Mouse (Mus musculus): ENCODE measurements around the gene Sorbs1. TPM values are rescaled to one million over a fixed set of nuclear protein-coding genes. Genes with fewer than 3 reads are reported as not detected.

The Sorbs1 gene
- polyA plus RNA-seq, 1 experiment from 2014 or later, result 84.6 TPM

GRCm38 (mm10) chr19:40297078-40297797 lies 216.3 kb downstream of the Sorbs1 start:
- Histone ChIP-seq H3K4me3 (ENCODE audit: low read depth, low read length) (no peak overlapping the region), H3K36me3 (ENCODE audit: control insufficient read depth, insufficient read depth, low read length) (no peaks in the 10 kb centered on the region; the same call in 1 of the 2 replicates), H3K4me2 (ENCODE audit: low read length) (no peak overlapping the region), H3K9me3 (replicated peaks; ENCODE audit: control insufficient read depth, low read length, poor library complexity, severe bottlenecking) (no peaks in the 10 kb centered on the region), H3K27ac (ENCODE audit: low read length) (no peak overlapping the region), H3K27me3 (ENCODE audit: control insufficient read depth, insufficient read depth, low read depth, low read length) (no peaks in the 10 kb centered on the region), H3K9ac (ENCODE audit: low read depth, low read length) (no peak overlapping the region), H3K4me1 (ENCODE audit: control insufficient read depth, insufficient read depth, low read length) (no peaks in the 10 kb centered on the region)
- 85% methylated on average over 7 of the region's 7 CpGs for WGBS
- no peak for ATAC-seq

- ATAC-seq, result no peak
- Histone ChIP-seq H3K9me3 (replicated peaks; ENCODE audit: control insufficient read depth, low read length, poor library complexity, severe bottlenecking) (no peaks in the 10 kb centered on the region), H3K27ac (ENCODE audit: low read length) (no peak overlapping the region), H3K4me3 (ENCODE audit: low read depth, low read length) (no peak overlapping the region), H3K4me2 (ENCODE audit: low read length) (no peak overlapping the region), H3K4me1 (ENCODE audit: control insufficient read depth, insufficient read depth, low read length) (no peaks in the 10 kb centered on the region), H3K36me3 (ENCODE audit: control insufficient read depth, insufficient read depth, low read length) (peaks cover 3% of the 10 kb centered on the region), H3K27me3 (ENCODE audit: control insufficient read depth, insufficient read depth, low read depth, low read length) (no peaks in the 10 kb centered on the region), H3K9ac (ENCODE audit: low read depth, low read length) (no peak overlapping the region)
- 63% methylated on average over 1 of the region's 1 CpGs for WGBS
These were observed 219.3 kb downstream of the Sorbs1 start for GRCm38 (mm10) chr19:40294231-40294630.

GRCm38 (mm10) chr19:40293791-40294190 lies 219.8 kb downstream of the Sorbs1 start:
- no peaks in the 10 kb centered on the region for H3K9me3 ChIP-seq (replicated peaks; ENCODE audit: control insufficient read depth, low read length, poor library complexity, severe bottlenecking)
- no peak overlapping the region for H3K4me3 ChIP-seq (ENCODE audit: low read depth, low read length)
- no peak overlapping the region for H3K27ac ChIP-seq (ENCODE audit: low read length)
- H3K36me3 ChIP-seq (ENCODE audit: control insufficient read depth, insufficient read depth, low read length), result peaks cover 3% of the 10 kb centered on the region; the same call in 1 of the 2 replicates
- WGBS, result 95% methylated on average over 6 of the region's 6 CpGs
- H3K4me1 ChIP-seq (ENCODE audit: control insufficient read depth, insufficient read depth, low read length), result no peaks in the 10 kb centered on the region
- no peaks in the 10 kb centered on the region for H3K27me3 ChIP-seq (ENCODE audit: control insufficient read depth, insufficient read depth, low read depth, low read length)
- no peak overlapping the region for H3K9ac ChIP-seq (ENCODE audit: low read depth, low read length)
- no peak for ATAC-seq
- no peak overlapping the region for H3K4me2 ChIP-seq (ENCODE audit: low read length)

GRCm38 (mm10) chr19:40290099-40290724 lies 223.4 kb downstream of the Sorbs1 start:
- WGBS, result 93% methylated on average over 6 of the region's 6 CpGs
- Histone ChIP-seq H3K27ac (ENCODE audit: low read length) (no peak overlapping the region), H3K9ac (ENCODE audit: low read depth, low read length) (no peak overlapping the region), H3K9me3 (replicated peaks; ENCODE audit: control insufficient read depth, low read length, poor library complexity, severe bottlenecking) (no peaks in the 10 kb centered on the region), H3K4me1 (ENCODE audit: control insufficient read depth, insufficient read depth, low read length) (no peaks in the 10 kb centered on the region), H3K27me3 (ENCODE audit: control insufficient read depth, insufficient read depth, low read depth, low read length) (no peaks in the 10 kb centered on the region), H3K4me3 (ENCODE audit: low read depth, low read length) (no peak overlapping the region), H3K4me2 (ENCODE audit: low read length) (no peak overlapping the region), H3K36me3 (ENCODE audit: control insufficient read depth, insufficient read depth, low read length) (peaks cover 3% of the 10 kb centered on the region; the same call in 1 of the 2 replicates)
- ATAC-seq, result no peak

GRCm38 (mm10) chr19:40288415-40288814 lies 225.2 kb downstream of the Sorbs1 start:
- no peak overlapping the region for H3K27ac ChIP-seq (ENCODE audit: low read length)
- no peaks in the 10 kb centered on the region for H3K4me1 ChIP-seq (ENCODE audit: control insufficient read depth, insufficient read depth, low read length)
- WGBS, result 94% methylated on average over 9 of the region's 9 CpGs
- peaks cover 3% of the 10 kb centered on the region; the same call in 1 of the 2 replicates for H3K36me3 ChIP-seq (ENCODE audit: control insufficient read depth, insufficient read depth, low read length)
- no peaks in the 10 kb centered on the region for H3K27me3 ChIP-seq (ENCODE audit: control insufficient read depth, insufficient read depth, low read depth, low read length)
- H3K4me2 ChIP-seq (ENCODE audit: low read length), result no peak overlapping the region
- H3K4me3 ChIP-seq (ENCODE audit: low read depth, low read length), result no peak overlapping the region
- no peaks in the 10 kb centered on the region for H3K9me3 ChIP-seq (replicated peaks; ENCODE audit: control insufficient read depth, low read length, poor library complexity, severe bottlenecking)
- H3K9ac ChIP-seq (ENCODE audit: low read depth, low read length), result no peak overlapping the region
- no peak for ATAC-seq

GRCm38 (mm10) chr19:40284704-40285103 lies 228.9 kb downstream of the Sorbs1 start:
- H3K4me1 ChIP-seq (ENCODE audit: control insufficient read depth, insufficient read depth, low read length), result no peaks in the 10 kb centered on the region
- WGBS, result 96% methylated on average over 2 of the region's 2 CpGs
- ATAC-seq, result no peak

GRCm38 (mm10) chr19:40283415-40283814 lies 230.2 kb downstream of the Sorbs1 start:
- H3K9ac ChIP-seq (ENCODE audit: low read depth, low read length), result no peak overlapping the region
- 73% methylated on average over 2 of the region's 2 CpGs for WGBS
- H3K27me3 ChIP-seq (ENCODE audit: control insufficient read depth, insufficient read depth, low read depth, low read length), result no peaks in the 10 kb centered on the region
- no peak overlapping the region for H3K4me2 ChIP-seq (ENCODE audit: low read length)
- no peak overlapping the region for H3K27ac ChIP-seq (ENCODE audit: low read length)
- H3K36me3 ChIP-seq (ENCODE audit: control insufficient read depth, insufficient read depth, low read length), result no peaks in the 10 kb centered on the region
- no peak overlapping the region for H3K4me3 ChIP-seq (ENCODE audit: low read depth, low read length)
- H3K4me1 ChIP-seq (ENCODE audit: control insufficient read depth, insufficient read depth, low read length), result no peaks in the 10 kb centered on the region
- H3K9me3 ChIP-seq (replicated peaks; ENCODE audit: control insufficient read depth, low read length, poor library complexity, severe bottlenecking), result peaks cover 7% of the 10 kb centered on the region
- no peak for ATAC-seq

More at GRCm38 (mm10) chr19:40284704-40285103, 228.9 kb downstream of the Sorbs1 start:
- no peak overlapping the region for H3K4me2 ChIP-seq (ENCODE audit: low read length)
- no peak overlapping the region for H3K27ac ChIP-seq (ENCODE audit: low read length)
- no peaks in the 10 kb centered on the region for H3K36me3 ChIP-seq (ENCODE audit: control insufficient read depth, insufficient read depth, low read length)
- no peak overlapping the region for H3K9ac ChIP-seq (ENCODE audit: low read depth, low read length)
- peaks cover 7% of the 10 kb centered on the region for H3K9me3 ChIP-seq (replicated peaks; ENCODE audit: control insufficient read depth, low read length, poor library complexity, severe bottlenecking)
- H3K4me3 ChIP-seq (ENCODE audit: low read depth, low read length), result no peak overlapping the region
- no peaks in the 10 kb centered on the region for H3K27me3 ChIP-seq (ENCODE audit: control insufficient read depth, insufficient read depth, low read depth, low read length)

- no peak overlapping the region for H3K27ac ChIP-seq (ENCODE audit: low read length)
- WGBS, result 93% methylated on average over 8 of the region's 8 CpGs
- peaks cover 7% of the 10 kb centered on the region for H3K9me3 ChIP-seq (replicated peaks; ENCODE audit: control insufficient read depth, low read length, poor library complexity, severe bottlenecking)
- H3K36me3 ChIP-seq (ENCODE audit: control insufficient read depth, insufficient read depth, low read length), result no peaks in the 10 kb centered on the region
- no peaks in the 10 kb centered on the region for H3K27me3 ChIP-seq (ENCODE audit: control insufficient read depth, insufficient read depth, low read depth, low read length)
- no peak overlapping the region for H3K4me2 ChIP-seq (ENCODE audit: low read length)
- no peaks in the 10 kb centered on the region for H3K4me1 ChIP-seq (ENCODE audit: control insufficient read depth, insufficient read depth, low read length)
- H3K4me3 ChIP-seq (ENCODE audit: low read depth, low read length), result no peak overlapping the region
- ATAC-seq, result no peak
- H3K9ac ChIP-seq (ENCODE audit: low read depth, low read length), result no peak overlapping the region
These were observed 235.1 kb downstream of the Sorbs1 start for GRCm38 (mm10) chr19:40278372-40279023.

GRCm38 (mm10) chr19:40277494-40277893 lies 236.1 kb downstream of the Sorbs1 start:
- no peak overlapping the region for H3K4me2 ChIP-seq (ENCODE audit: low read length)
- no peaks in the 10 kb centered on the region for H3K36me3 ChIP-seq (ENCODE audit: control insufficient read depth, insufficient read depth, low read length)
- peaks cover 7% of the 10 kb centered on the region for H3K9me3 ChIP-seq (replicated peaks; ENCODE audit: control insufficient read depth, low read length, poor library complexity, severe bottlenecking)
- no peak overlapping the region for H3K27ac ChIP-seq (ENCODE audit: low read length)
- H3K4me3 ChIP-seq (ENCODE audit: low read depth, low read length), result no peak overlapping the region
- H3K9ac ChIP-seq (ENCODE audit: low read depth, low read length), result no peak overlapping the region
- no peaks in the 10 kb centered on the region for H3K4me1 ChIP-seq (ENCODE audit: control insufficient read depth, insufficient read depth, low read length)
- no peak for ATAC-seq
- 91% methylated on average over 8 of the region's 8 CpGs for WGBS
- peaks cover 5% of the 10 kb centered on the region for H3K27me3 ChIP-seq (ENCODE audit: control insufficient read depth, insufficient read depth, low read depth, low read length)

Measured in midbrain, embryonic 16.5 days (tissue).